Mouse (Mus musculus) megakaryocyte, embryonic 14.5 days (primary cell): Measurements from ENCODE around the gene Tas2r105. TPM values are rescaled to one million over a fixed set of nuclear protein-coding genes. Genes with fewer than 3 reads are reported as not detected.

ENCODE experiments used
- H3K27me3 ChIP-seq: replicated peaks from 2 replicates; pipeline ENCODE3; 2012; ENCODE audit warnings: inconsistent platforms
- H3K36me3 ChIP-seq: replicated peaks from 2 replicates; pipeline ENCODE3; 2012; ENCODE audit warnings: low read length, inconsistent platforms, mixed read lengths
- H3K4me1 ChIP-seq: 2 replicates; pipeline ENCODE4 v1.6.1; 2012; ENCODE audit warnings: inconsistent platforms
- H3K4me3 ChIP-seq: replicated peaks from 2 replicates; pipeline ENCODE3; 2012; ENCODE audit warnings: moderate library complexity, mild to moderate bottlenecking, inconsistent platforms
- H3K9me3 ChIP-seq: 2 replicates; pipeline ENCODE4 v1.6.1; 2012; ENCODE audit warnings: inconsistent platforms
- FLI1 ChIP-seq: IDR thresholded peaks from 2 replicates; pipeline ENCODE4 v1.6.1; 2012; ENCODE audit warnings: low read length, inconsistent platforms, mixed read lengths
- GATA1 ChIP-seq: IDR thresholded peaks from 3 replicates; pipeline ENCODE4 v1.6.1; 2012; ENCODE audit warnings: mixed read lengths, low read length, inconsistent platforms, borderline replicate concordance
- polyA plus RNA-seq: library from polyadenylated mRNA; stranded (reverse); fragments of >175 nt; gene quantifications from 2 replicates; pipeline ENCODE4 v1.2.3, GENCODE M21; 2012; ENCODE audit warnings: low replicate concordance; ENCODE audit not compliant: insufficient read depth

The Tas2r105 gene
- polyA plus RNA-seq = not detected in 2 replicates

- Histone ChIP-seq H3K4me3 (no peak within 1 kb of the TSS), H3K4me1 (no peaks in the 10 kb centered on the region), H3K27me3 (no peaks in the 10 kb centered on the region), H3K9me3 (peaks cover 10% of the 10 kb centered on the region), H3K36me3 (no peaks in the 10 kb centered on the region)
- TF ChIP-seq GATA1 (no peak), FLI1 (no peak)
Observed at GRCm38 (mm10) chr6:131687395-131687794, at the start of gene Tas2r105. Tas2r105 (minus strand) TSS chr6:131687495.

GRCm38 (mm10) chr6:131712803-131713202 lies 25.5 kb upstream of the Tas2r105 start:
- no peaks in the 10 kb centered on the region for H3K4me1 ChIP-seq
- H3K4me3 ChIP-seq = no peak overlapping the region
- TF ChIP-seq FLI1 = no peak
- TF ChIP-seq GATA1 = no peak
- peaks cover 10% of the 10 kb centered on the region; the same call in 1 of the 2 replicates for H3K9me3 ChIP-seq
- no peaks in the 10 kb centered on the region for H3K27me3 ChIP-seq
- H3K36me3 ChIP-seq = no peaks in the 10 kb centered on the region

- Histone ChIP-seq H3K4me1 (no peaks in the 10 kb centered on the region), H3K9me3 (peaks cover 10% of the 10 kb centered on the region), H3K27me3 (no peaks in the 10 kb centered on the region), H3K4me3 (no peak within 1 kb of the TSS), H3K36me3 (no peaks in the 10 kb centered on the region)
- TF ChIP-seq GATA1 (no peak), FLI1 (no peak)
Observed at GRCm38 (mm10) chr6:131689963-131690362, 2.7 kb upstream of the Tas2r105 start, which contains the start of gene Tas2r114. Tas2r114 (minus strand) TSS chr6:131690063.

- no peaks in the 10 kb centered on the region for H3K36me3 ChIP-seq
- H3K27me3 ChIP-seq = no peaks in the 10 kb centered on the region
- no peaks in the 10 kb centered on the region for H3K4me1 ChIP-seq
- TF ChIP-seq FLI1 = no peak
- H3K9me3 ChIP-seq = no peaks in the 10 kb centered on the region
- H3K4me3 ChIP-seq = no peak within 1 kb of the TSS
Observed at GRCm38 (mm10) chr6:131685644-131686043, 1.7 kb downstream of the Tas2r105 start, which contains the start of gene Tas2r104. Tas2r104 (minus strand) TSS chr6:131685744.

- no peak for TF ChIP-seq GATA1
- no peak for TF ChIP-seq FLI1
- Histone ChIP-seq H3K27me3 (no peaks in the 10 kb centered on the region), H3K4me1 (no peaks in the 10 kb centered on the region), H3K4me3 (no peak within 1 kb of the TSS), H3K36me3 (no peaks in the 10 kb centered on the region), H3K9me3 (peaks cover 6% of the 10 kb centered on the region; the same call in 1 of the 2 replicates)
Observed at GRCm38 (mm10) chr6:131678786-131679185, 8.5 kb downstream of the Tas2r105 start, which contains the start of gene Tas2r106. Tas2r106 (minus strand) TSS chr6:131678886.

GRCm38 (mm10) chr6:131660049-131660448 lies 27.2 kb downstream of the Tas2r105 start, which contains the start of gene Tas2r107:
Tas2r107 (minus strand) TSS chr6:131660149.
- no peak for TF ChIP-seq GATA1
- Histone ChIP-seq H3K9me3 (peaks cover 6% of the 10 kb centered on the region; the same call in 1 of the 2 replicates), H3K27me3 (no peaks in the 10 kb centered on the region), H3K4me1 (no peaks in the 10 kb centered on the region), H3K4me3 (no peak within 1 kb of the TSS), H3K36me3 (no peaks in the 10 kb centered on the region)

Other genes starting within 250 kb of the Tas2r105 start
- not detected in 2 replicates for gene 5430401F13Rik, start 201.1 kb downstream of the Tas2r105 start, polyA plus RNA-seq
- gene Gm6619, start 201.1 kb downstream of the Tas2r105 start, polyA plus RNA-seq = not detected in 2 replicates
- not detected in 2 replicates for gene Tas2r130, start 56.6 kb downstream of the Tas2r105 start, polyA plus RNA-seq
- not detected in 2 replicates for gene Tas2r107, start 27.3 kb downstream of the Tas2r105 start, polyA plus RNA-seq
- gene Tas2r106, start 8.6 kb downstream of the Tas2r105 start, polyA plus RNA-seq = not detected in 2 replicates
- gene Tas2r104, start 1.8 kb downstream of the Tas2r105 start, polyA plus RNA-seq = not detected in 2 replicates
- gene Tas2r114, start 2.6 kb upstream of the Tas2r105 start, polyA plus RNA-seq = not detected in 2 replicates